Mouse (Mus musculus) frontal cortex, postnatal 25 days (tissue): ENCODE measurements around the gene Ubqln1.
"Not testable (repeated sequence)": the region's sequence is repeated elsewhere in the genome, so short reads cannot be mapped to it uniquely, and the experiment has no call there.

Experiments used
- DNase-seq, 2 experiments: peaks; one replicate each; pipeline ENCODE4 v3.0.0; 2022; ENCODE audit warnings: low spot score in 2 of 2

The Ubqln1 gene

GRCm38 (mm10) chr13:58156031-58156430 is 59.4 kb downstream of the Ubqln1 start:
- DNase-seq, result no peak

GRCm38 (mm10) chr13:58150442-58150841 is 65.0 kb downstream of the Ubqln1 start:
- no peak for DNase-seq

DNA sequence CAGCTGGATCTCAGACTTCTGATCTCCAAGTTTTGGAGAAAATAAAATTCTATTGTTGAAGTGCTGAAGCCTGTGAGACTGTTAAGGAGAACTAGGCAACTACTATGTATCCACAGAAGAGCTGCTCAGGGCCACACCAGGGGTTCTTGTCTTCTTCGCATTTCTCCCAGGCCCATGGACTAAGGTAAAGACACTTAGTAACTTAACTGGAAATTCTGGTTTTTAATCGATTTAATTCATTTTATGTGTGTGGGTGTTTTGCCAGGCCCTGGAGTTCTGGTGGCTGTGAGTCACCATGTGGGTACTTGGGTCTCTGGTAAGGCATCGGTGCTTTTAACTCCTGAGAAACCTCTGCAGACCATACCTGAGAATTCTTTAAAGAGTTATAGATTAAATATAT is 65.8 kb downstream of the Ubqln1 start:
- DNase-seq, result no peak

DNA sequence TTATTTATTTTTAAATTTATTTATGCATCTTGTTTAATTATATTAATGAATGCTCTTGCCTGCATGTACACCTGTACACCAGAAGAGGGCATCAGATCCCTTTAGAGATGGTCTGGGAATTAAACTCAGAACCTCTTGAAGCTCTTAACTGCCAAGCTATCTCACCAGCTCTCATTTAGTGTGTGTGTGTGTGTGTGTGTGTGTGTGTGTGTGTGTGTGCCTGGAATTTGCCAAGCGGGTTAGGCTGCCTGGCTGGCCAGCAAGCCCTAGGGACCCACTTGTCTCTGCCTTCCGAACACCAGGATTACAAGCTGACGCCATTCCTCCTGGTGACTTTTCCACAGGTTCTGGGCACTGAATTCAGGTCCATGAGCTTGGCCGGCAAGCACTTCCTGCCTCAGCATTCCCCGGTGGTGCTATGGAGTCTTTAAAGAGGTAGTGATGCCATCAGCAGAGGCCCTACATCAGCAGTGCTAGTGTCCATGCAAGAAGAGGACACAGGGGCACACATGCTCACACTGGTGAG is 66.4 kb downstream of the Ubqln1 start:
- no peak for DNase-seq

DNA sequence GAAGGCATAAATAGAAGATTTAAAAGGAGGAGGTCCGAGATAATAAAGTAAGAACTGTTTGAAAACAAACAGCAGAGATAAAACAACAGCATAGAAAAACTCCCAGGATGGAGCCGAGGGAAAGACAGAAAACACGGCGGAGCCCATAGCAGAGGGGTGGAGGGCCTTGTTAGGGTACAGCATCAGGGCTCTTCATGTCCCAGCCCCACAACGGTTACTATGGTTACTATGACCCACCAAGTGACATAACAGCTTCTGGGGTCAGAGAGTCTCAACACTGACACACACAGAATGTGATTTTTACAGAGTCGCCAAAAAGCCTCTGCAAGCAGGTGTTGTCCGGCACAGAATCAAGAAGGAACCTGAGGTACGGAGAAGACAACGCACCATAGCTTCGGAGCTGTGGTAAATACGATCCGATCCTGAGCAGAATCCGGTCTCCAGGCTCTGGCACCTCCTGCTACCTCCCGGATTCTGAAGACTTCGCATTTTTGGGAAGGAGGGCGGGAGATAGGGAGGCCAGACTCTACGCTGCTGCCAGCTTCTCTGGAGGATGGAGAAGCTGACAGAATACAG is 67.1 kb downstream of the Ubqln1 start:
- no peak for DNase-seq

- no peak for DNase-seq
Measured at GRCm38 (mm10) chr13:58147760-58148159, 67.7 kb downstream of the Ubqln1 start.

GRCm38 (mm10) chr13:58146603-58147002 is 68.8 kb downstream of the Ubqln1 start:
- not testable (repeated sequence) for DNase-seq

GRCm38 (mm10) chr13:58131692-58132091 is 83.8 kb downstream of the Ubqln1 start:
- DNase-seq, result no peak

DNA sequence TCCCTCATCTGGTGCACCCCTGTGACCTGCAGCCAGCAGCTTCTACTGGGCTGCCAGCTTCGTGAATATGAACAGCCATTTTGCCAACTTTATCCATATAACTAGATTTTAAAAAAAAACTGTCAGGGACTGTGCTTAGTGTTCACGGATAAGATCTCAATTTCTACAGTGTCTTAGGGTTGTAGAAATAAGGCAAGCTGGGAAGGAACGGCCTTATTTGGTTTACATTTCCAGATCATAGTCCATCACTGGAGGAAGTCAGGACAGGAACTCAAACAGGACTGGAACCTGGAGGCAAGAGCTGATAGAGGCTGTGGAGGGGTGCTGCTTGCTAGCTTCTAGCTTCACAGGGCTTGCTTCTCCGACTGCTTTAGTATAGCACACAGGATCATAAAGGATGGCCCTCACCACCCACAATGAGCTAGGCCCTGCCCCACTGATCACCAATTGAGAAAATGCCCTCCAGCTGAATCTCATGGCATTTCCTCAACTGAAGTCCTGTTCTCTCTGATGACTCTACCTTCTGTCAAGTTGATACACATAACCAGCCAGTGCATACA is 85.7 kb downstream of the Ubqln1 start:
- no peak for DNase-seq

GRCm38 (mm10) chr13:58128768-58129671 is 86.4 kb downstream of the Ubqln1 start:
- peak; percentile 89 to 90 for DNase-seq

DNA sequence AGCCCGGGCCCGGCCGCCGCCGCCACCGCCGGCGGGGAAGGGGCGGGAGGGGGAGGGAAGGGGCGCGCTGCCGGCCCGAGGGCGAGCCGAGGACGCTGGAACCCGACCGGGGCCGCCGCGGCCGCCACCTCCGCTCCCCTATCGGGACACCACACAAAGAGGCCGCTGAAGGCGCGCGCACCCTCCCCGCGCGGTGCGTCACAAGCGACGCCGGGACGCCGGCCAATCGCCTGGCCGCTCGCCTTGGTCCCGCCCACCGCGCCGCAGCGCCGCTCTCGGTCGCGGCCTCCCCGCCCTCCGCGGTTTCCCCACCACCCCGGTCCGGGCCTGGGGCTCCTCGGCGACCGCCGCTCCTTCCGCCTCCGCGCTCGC is 87.1 kb downstream of the Ubqln1 start, which contains the start of gene Hnrnpa0:
Hnrnpa0 (minus strand) TSS at position 161 of the 372 bp plus-strand sequence.
- peak; percentile 86 to 90 for DNase-seq

GRCm38 (mm10) chr13:58127766-58128361 is 87.6 kb downstream of the Ubqln1 start:
- DNase-seq, result peak; percentile 46 to 61

DNA sequence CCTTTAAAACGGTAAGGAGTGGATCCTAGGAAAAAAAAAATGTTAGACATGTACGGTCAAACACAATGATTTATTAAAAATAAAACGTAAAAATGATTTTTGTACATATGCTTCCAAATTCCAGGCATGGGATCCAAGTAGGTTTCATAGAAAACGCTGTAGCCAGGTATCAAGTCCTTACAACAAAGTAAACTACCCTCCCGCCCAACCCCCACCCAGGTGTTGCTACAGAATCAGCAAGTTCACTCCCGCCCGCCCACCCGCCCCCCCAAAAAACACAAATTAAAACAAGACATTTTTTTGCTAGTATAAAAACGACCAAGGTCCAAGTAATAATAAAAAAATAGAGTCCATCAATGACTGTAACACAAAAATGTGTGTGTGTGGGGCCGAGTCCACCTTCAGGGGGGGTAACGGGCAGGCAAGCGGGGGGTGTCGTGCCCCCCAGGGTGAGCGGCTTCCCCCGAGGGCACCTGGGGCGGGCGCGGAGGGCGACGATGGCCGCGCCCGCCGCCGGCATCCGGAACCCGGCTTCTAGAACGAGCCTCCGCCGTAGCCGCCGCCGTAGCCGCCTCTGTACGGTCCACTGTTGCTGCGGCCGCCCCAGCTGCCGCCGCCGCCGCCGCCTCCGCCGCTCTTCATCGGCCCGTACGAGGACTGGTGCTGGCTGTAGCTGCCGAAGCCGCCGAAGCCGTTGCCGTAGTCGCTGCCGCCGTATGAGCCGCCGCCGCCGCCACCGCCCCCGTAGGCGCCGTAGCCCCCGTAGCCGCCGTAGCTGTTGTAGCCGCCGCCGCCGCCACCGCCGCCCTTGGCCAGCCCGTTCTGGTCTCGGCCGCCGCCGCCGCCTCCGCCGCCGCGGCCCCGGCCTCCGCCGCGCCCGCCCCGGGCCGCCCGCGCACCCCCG is 88.3 kb downstream of the Ubqln1 start:
- no peak for DNase-seq
